Mouse (Mus musculus): ENCODE measurements around the gene Hoxb4.

DNA sequence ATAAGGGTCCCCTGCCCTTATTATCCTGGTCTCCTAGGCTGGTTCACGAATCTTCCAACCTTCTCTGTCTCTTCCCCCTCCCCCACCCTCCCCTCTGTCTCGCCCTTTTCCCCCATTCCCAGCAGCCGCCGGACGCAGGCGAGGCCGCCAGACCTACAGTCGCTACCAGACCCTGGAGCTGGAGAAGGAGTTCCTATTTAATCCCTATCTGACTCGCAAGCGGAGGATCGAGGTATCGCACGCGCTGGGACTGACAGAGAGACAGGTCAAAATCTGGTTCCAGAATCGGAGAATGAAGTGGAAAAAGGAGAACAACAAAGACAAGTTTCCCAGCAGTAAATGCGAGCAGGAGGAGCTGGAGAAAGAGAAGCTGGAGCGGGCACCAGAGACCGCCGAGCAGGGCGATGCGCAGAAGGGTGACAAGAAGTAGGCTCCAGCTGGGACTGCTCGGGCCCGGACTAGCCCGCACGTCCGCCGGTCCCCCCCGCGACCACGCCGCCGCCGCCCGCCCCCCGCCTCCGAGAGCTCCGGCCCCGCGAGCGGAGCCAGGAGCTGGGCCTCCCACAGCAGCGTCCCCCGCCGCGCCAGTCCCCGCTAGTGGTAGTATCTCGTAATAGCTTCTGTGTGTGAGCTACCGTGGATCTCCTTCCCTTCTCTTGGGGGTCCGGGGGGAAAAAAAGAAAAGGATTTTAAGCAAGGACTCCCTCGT is 33.9 kb upstream of the Hoxb4 start:
- TF ChIP-seq CTCF (IDR thresholded peaks at IDR 0.05; ENCODE audit: insufficient read depth, low read depth, low read length) (no peak; the same call in 1 of the 2 replicates), POLR2A (IDR thresholded peaks at IDR 0.05; ENCODE audit: insufficient read depth, low read depth, low read length) (no peak)

Measured in olfactory bulb, adult 2 months (tissue).